Mouse (Mus musculus): ENCODE measurements around the gene Adgra1. TPM values are rescaled to one million over a fixed set of nuclear protein-coding genes. Genes with fewer than 3 reads are reported as not detected.

Adgra1 gene
- polyA plus RNA-seq, 1 experiment: not detected

DNA sequence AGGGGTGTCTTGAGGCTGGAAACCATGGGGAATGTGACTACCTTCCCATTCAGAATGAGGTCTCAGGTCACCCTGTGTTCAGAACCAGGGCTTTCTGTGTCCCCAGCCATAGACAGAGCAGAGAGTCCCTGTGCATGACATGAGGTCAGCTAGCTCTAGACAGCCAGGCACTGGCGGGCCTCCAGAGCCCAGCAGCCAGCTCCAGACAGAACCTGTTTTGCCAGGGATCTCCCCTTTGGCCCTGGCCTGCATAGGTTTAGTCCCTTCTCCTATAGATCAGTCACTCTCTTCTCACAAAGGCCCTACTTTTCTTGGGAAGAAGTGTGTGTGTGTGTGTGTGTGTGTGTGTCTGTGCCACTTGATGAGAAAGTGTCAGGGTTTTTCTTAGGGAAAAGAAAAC lies 30.9 kb downstream of the Adgra1 start:
- TF ChIP-seq GATA1 (IDR thresholded peaks at IDR 0.05; ENCODE audit: low read length) (no peak), TAL1 (IDR thresholded peaks at IDR 0.05; ENCODE audit: low read length) (no peak)
- Histone ChIP-seq H3K36me3 (ENCODE audit: control insufficient read depth) (no peaks in the 10 kb centered on the region), H3K4me3 (replicated peaks) (no peak overlapping the region), H3K4me1 (ENCODE audit: control insufficient read depth) (no peaks in the 10 kb centered on the region), H3K9me3 (ENCODE audit: control insufficient read depth, low read length) (no peaks in the 10 kb centered on the region), H3K27me3 (ENCODE audit: control insufficient read depth) (no peaks in the 10 kb centered on the region)

DNA sequence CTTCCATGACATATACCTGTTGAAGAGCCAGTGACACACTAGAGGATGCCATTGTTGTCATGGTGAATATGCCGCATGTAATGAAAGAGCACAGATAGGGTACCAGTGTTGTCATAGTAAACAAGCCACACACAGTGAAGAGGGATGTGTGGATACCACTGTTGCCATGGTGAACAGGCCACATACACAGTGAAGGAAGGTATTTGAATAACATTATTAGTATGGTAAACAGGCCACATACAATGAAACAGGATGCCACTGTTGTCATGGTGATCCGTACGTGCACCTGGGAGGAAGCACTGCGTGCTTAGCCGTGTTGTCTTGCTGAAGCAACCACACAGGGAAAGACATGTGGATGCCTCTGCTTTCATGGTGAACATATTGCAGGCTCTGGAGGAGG lies 37.0 kb downstream of the Adgra1 start:
- H3K27me3 ChIP-seq (ENCODE audit: control insufficient read depth): no peaks in the 10 kb centered on the region
- TF ChIP-seq GATA1 (IDR thresholded peaks at IDR 0.05; ENCODE audit: low read length) (no peak), TAL1 (IDR thresholded peaks at IDR 0.05; ENCODE audit: low read length) (no peak)
- no peak overlapping the region for H3K4me3 ChIP-seq (replicated peaks)
- H3K36me3 ChIP-seq (ENCODE audit: control insufficient read depth): no peaks in the 10 kb centered on the region
- no peaks in the 10 kb centered on the region for H3K9me3 ChIP-seq (ENCODE audit: control insufficient read depth, low read length)
- H3K4me1 ChIP-seq (ENCODE audit: control insufficient read depth): no peaks in the 10 kb centered on the region

DNA sequence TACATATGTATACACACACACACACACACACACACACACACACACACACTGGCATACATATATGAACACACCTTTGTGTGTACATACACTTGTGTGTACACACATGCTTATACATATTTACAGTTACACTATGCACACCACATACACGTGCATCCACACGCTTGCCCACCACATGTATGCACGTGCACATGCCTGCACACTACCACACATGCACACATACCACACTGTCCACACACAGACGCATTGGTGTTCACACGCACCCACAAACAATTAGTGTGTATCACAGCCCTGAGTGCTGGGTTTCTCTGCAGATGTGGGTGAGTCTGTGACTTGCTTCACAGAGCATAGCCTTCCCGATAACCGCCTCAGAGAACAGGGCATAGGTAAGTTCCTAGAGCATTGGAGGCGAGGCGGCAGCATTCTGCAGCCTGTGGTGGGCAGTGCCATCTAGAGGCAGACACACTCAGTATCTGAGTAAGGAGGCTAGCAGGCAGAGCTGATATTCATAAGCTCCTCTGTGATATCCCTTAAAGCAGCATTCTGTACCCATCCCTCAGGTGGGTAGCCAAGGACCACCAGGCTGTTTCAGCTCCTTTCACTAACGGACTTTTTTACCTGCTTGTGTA lies 43.3 kb downstream of the Adgra1 start:
- H3K4me1 ChIP-seq (ENCODE audit: control insufficient read depth): no peaks in the 10 kb centered on the region
- no peaks in the 10 kb centered on the region for H3K27me3 ChIP-seq (ENCODE audit: control insufficient read depth)
- H3K4me3 ChIP-seq (replicated peaks): no peak overlapping the region
- H3K9me3 ChIP-seq (ENCODE audit: control insufficient read depth, low read length): no peaks in the 10 kb centered on the region
- TF ChIP-seq GATA1 (IDR thresholded peaks at IDR 0.05; ENCODE audit: low read length) (no peak), TAL1 (IDR thresholded peaks at IDR 0.05; ENCODE audit: low read length) (no peak)
- H3K36me3 ChIP-seq (ENCODE audit: control insufficient read depth): no peaks in the 10 kb centered on the region

DNA sequence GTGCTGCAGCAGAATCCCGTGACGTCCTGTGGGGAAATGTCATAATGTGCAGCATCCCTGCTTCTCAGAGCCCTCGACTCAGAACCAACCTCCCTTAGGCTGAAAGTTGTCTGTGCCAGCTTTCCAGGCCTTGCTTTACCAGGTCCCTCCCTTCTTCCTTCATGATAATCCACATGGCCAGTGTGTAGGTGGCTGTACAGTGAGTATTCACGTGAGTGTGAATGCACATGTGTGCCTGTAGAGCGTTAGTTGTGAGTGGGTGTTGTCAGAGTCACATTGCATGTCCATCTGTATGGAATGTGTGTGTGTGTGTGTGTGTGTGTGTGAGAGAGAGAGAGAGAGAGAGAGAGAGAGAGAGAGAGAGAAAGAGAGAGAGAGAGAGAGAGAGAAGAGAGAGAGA lies 44.1 kb downstream of the Adgra1 start:
- Histone ChIP-seq H3K4me1 (ENCODE audit: control insufficient read depth) (no peaks in the 10 kb centered on the region), H3K4me3 (replicated peaks) (no peak overlapping the region), H3K27me3 (ENCODE audit: control insufficient read depth) (no peaks in the 10 kb centered on the region), H3K9me3 (ENCODE audit: control insufficient read depth, low read length) (no peaks in the 10 kb centered on the region), H3K36me3 (ENCODE audit: control insufficient read depth) (no peaks in the 10 kb centered on the region)
- TF ChIP-seq TAL1 (IDR thresholded peaks at IDR 0.05; ENCODE audit: low read length) (no peak), GATA1 (IDR thresholded peaks at IDR 0.05; ENCODE audit: low read length) (no peak)

DNA sequence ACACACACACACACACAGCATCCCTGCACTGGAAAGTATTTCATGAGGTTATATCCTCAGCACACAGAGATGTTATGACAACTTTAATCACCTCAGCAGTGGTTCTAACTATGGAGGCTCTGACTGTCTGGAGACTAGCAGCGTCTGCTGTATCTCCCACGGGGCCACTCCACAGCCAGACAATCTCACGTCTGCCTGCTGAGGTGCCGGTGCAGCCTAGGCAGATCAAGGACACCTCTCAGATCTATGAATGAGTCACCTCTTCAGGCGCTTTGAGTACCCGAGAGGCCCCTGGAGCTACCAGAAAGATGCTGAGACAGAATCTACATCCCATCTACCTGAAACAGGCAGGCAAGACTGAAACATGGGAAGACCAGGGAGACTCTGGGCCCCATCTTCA lies 44.6 kb downstream of the Adgra1 start:
- Histone ChIP-seq H3K4me3 (replicated peaks) (no peak overlapping the region), H3K27me3 (ENCODE audit: control insufficient read depth) (no peaks in the 10 kb centered on the region), H3K36me3 (ENCODE audit: control insufficient read depth) (no peaks in the 10 kb centered on the region), H3K9me3 (ENCODE audit: control insufficient read depth, low read length) (no peaks in the 10 kb centered on the region), H3K4me1 (ENCODE audit: control insufficient read depth) (no peaks in the 10 kb centered on the region)
- TF ChIP-seq GATA1 (IDR thresholded peaks at IDR 0.05; ENCODE audit: low read length) (no peak), TAL1 (IDR thresholded peaks at IDR 0.05; ENCODE audit: low read length) (no peak)

DNA sequence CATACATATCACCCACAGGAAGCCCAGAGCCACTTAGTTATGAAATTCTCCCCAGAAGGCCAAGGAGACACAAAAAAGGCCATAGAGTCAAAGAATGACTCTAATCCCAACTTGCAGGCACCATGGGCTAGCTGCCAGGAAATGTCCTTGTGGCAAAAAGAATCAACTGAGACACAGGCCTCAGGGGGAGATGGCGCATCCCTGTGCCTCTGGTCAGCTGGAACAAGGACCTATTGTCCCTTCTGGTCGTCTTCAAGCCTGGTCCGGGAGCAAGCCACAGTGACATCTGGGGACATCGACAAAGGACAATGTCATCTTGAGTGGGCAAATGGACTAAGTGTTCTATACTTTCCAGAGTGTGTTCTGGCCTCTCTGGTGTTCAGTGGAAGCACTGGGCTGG lies 49.6 kb downstream of the Adgra1 start:
- Histone ChIP-seq H3K36me3 (ENCODE audit: control insufficient read depth) (no peaks in the 10 kb centered on the region), H3K4me3 (replicated peaks) (no peak overlapping the region), H3K27me3 (ENCODE audit: control insufficient read depth) (no peaks in the 10 kb centered on the region), H3K4me1 (ENCODE audit: control insufficient read depth) (no peaks in the 10 kb centered on the region), H3K9me3 (ENCODE audit: control insufficient read depth, low read length) (no peaks in the 10 kb centered on the region)
- TF ChIP-seq GATA1 (IDR thresholded peaks at IDR 0.05; ENCODE audit: low read length) (no peak), TAL1 (IDR thresholded peaks at IDR 0.05; ENCODE audit: low read length) (no peak)

DNA sequence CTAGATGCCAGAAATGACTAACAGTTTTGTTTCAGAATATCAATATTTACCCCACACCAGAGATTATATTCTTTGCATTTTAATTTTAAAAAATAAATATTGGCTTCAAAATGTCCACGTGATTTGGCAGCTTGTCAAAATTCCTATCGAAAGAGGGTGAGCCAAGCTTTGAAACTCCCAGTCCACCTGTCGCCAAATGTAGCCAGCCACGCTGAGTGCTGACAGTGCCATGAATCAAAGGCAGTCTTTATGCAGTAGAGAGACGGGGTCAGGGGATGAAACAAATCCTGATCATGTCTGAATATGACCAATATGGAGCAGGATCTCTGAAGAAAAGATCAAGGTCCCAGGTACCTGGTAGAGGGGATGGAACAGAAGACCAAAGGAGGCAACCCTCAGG lies 57.8 kb downstream of the Adgra1 start:
- H3K36me3 ChIP-seq (ENCODE audit: control insufficient read depth): no peaks in the 10 kb centered on the region
- H3K4me3 ChIP-seq (replicated peaks): no peak overlapping the region
- no peak for TF ChIP-seq GATA1 (IDR thresholded peaks at IDR 0.05; ENCODE audit: low read length)
- no peak for TF ChIP-seq TAL1 (IDR thresholded peaks at IDR 0.05; ENCODE audit: low read length)
- H3K9me3 ChIP-seq (ENCODE audit: control insufficient read depth, low read length): no peaks in the 10 kb centered on the region
- H3K27me3 ChIP-seq (ENCODE audit: control insufficient read depth): peaks cover 30% of the 10 kb centered on the region
- H3K4me1 ChIP-seq (ENCODE audit: control insufficient read depth): no peaks in the 10 kb centered on the region

DNA sequence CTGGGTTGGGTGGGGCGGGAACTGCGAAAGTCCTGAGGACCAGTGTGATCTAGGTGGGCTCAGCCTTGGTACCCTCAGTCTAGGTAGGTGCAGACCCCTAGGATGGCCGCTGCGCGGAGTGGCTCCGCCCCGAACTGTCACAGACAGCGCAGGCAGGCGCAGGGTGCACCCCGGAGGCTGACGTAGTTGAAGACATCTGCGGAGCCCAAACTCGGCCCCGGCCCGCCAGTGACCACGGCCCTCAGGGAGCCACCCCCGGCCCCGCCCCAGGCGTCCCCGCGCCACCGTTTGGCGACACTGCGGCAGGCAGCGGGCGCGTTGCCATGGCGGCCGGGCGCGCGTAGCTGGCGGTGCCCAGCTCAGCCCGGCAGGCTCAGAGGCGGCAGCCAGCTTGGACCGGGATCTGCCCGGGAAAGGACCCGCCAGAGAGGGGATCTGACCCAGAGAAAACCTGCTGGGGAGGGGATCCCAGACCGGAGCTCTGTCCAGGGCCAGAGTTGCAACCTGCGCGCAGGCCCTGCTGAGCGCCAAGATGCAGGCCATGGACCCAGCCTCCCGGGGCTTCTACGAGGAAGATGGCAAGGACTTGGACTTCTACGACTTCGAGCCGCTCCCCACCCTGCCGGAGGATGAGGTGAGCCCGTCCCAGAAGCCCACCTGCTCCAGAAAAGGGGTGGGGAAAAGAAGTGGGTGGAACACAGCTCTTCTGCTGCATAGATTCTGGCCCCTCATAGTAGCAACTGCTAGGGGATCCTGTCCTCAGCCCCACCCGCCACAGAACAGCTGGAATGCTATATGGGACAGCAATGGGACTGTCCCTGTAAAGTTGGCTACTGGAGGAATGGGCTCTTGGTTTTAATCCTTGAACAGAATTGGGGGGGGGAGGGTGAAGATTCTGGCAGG lies 60.9 kb downstream of the Adgra1 start, which contains the start of gene Kndc1:
Kndc1 (plus strand) TSS at position 42 of the 903 bp plus-strand sequence.
- Histone ChIP-seq H3K4me3 (replicated peaks) (no peak within 1 kb of the TSS), H3K9me3 (ENCODE audit: control insufficient read depth, low read length) (no peaks in the 10 kb centered on the region), H3K36me3 (ENCODE audit: control insufficient read depth) (no peaks in the 10 kb centered on the region), H3K4me1 (ENCODE audit: control insufficient read depth) (no peaks in the 10 kb centered on the region), H3K27me3 (ENCODE audit: control insufficient read depth) (peaks cover 30% of the 10 kb centered on the region)
- no peak for TF ChIP-seq GATA1 (IDR thresholded peaks at IDR 0.05; ENCODE audit: low read length)
- no peak for TF ChIP-seq TAL1 (IDR thresholded peaks at IDR 0.05; ENCODE audit: low read length)

DNA sequence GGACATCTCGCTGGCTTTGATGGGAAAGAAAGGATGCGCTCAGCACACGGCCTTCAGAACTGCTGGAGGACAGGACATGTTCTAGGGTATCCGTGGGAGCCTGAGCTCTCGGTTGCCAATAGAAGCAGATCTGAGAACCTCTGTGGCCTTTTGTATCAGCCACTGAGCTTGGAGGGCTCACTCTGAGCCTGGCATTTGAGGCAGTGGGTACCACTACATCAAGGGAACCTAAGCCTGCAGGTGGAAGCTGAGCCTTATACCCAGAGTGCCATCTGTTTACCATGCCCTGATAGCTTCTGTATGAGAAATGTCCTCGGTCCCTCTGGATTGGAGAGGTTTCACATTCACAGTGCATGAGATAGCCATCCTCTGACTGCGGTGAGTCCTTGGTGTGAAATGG lies 62.3 kb downstream of the Adgra1 start:
- Histone ChIP-seq H3K9me3 (ENCODE audit: control insufficient read depth, low read length) (no peaks in the 10 kb centered on the region), H3K4me3 (replicated peaks) (no peak overlapping the region), H3K27me3 (ENCODE audit: control insufficient read depth) (peaks cover 30% of the 10 kb centered on the region), H3K4me1 (ENCODE audit: control insufficient read depth) (no peaks in the 10 kb centered on the region), H3K36me3 (ENCODE audit: control insufficient read depth) (no peaks in the 10 kb centered on the region)
- no peak for TF ChIP-seq TAL1 (IDR thresholded peaks at IDR 0.05; ENCODE audit: low read length)

Measured in erythroblast, embryonic 14.5 days (primary cell).